Mouse (Mus musculus) kidney, postnatal 0 days (tissue): ENCODE data around the gene Syna. TPM values are rescaled to one million over a fixed set of nuclear protein-coding genes. Genes with fewer than 3 reads are reported as not detected.

ENCODE experiments used
- ATAC-seq: fragments of 200-750 bp; cut with Nextera tagmentation; replicated peaks from 2 replicates; pipeline ENCODE4 v1.8.0; 2017; ENCODE audit warnings: low read depth, moderate number of reproducible peaks, moderate TSS enrichment, moderate library complexity; ENCODE audit not compliant: low FRiP score
- DNase-seq: peaks from one replicate; pipeline ENCODE4 v3.0.0-alpha.2; 2016; ENCODE audit warnings: low spot score
- H3K27ac ChIP-seq: fragments of 300-500 bp; sonication (generic); 2 replicates; pipeline ENCODE4 v1.5.1; 2014; ENCODE audit warnings: mild to moderate bottlenecking
- H3K27me3 ChIP-seq: fragments of 300-500 bp; sonication (generic); 2 replicates; pipeline ENCODE4 v1.6.1; 2014; ENCODE audit warnings: low read length, mixed read lengths; ENCODE audit not compliant: insufficient read depth
- H3K36me3 ChIP-seq: fragments of 300-500 bp; sonication (generic); 2 replicates; pipeline ENCODE4 v1.6.1; 2014; ENCODE audit warnings: low read length, mixed read lengths; ENCODE audit not compliant: insufficient read depth
- H3K4me1 ChIP-seq: fragments of 300-500 bp; sonication (generic); replicated peaks from 2 replicates; pipeline ENCODE4 v1.6.1; 2014; ENCODE audit warnings: antibody characterized with exemption, low read length, mixed read lengths; ENCODE audit not compliant: insufficient read depth
- H3K4me2 ChIP-seq: fragments of 300-500 bp; sonication (generic); 2 replicates; pipeline ENCODE4 v1.6.1; 2014; ENCODE audit warnings: mild to moderate bottlenecking, low read length, moderate library complexity, mixed read lengths
- H3K4me3 ChIP-seq: fragments of 300-500 bp; sonication (generic); replicated peaks from 2 replicates; pipeline ENCODE4 v1.5.1; 2014; ENCODE audit warnings: low read depth, low read length
- H3K9ac ChIP-seq: fragments of 300-500 bp; sonication (generic); 2 replicates; pipeline ENCODE4 v1.6.1; 2014; ENCODE audit warnings: low read depth, low read length
- H3K9me3 ChIP-seq: fragments of 300-500 bp; sonication (generic); replicated peaks from 2 replicates; pipeline ENCODE4 v1.6.1; 2016; ENCODE audit warnings: low read length, inconsistent platforms, mixed read lengths
- CTCF ChIP-seq: IDR thresholded peaks from 2 replicates; pipeline ENCODE4 v1.5.1; 2016; ENCODE audit warnings: antibody characterized with exemption, low read depth, mild to moderate bottlenecking, moderate library complexity
- WGBS: fragments of 180-500 bp; shearing (Covaris S2); extraction: QIAGEN DNeasy Blood & Tissue Kit; methylation state at CpG from one replicate; pipeline ENCODE4 v1.1.7; 2014; 5-methylcytosine and 5-hydroxymethylcytosine counted together
- polyA plus RNA-seq: library from polyadenylated mRNA; unstranded; fragments of >200 nt; fragmentation: Nextera tagmentation; extraction: Ambion mirVana; gene quantifications from 2 replicates; pipeline ENCODE4 v1.2.1, GENCODE M21; 2015

Syna gene
- polyA plus RNA-seq, 1 experiment from 2014 or later: 0.32 TPM

GRCm38 (mm10) chr5:134579135-134579534 is 19.2 kb upstream of the Syna start:
- H3K4me2 ChIP-seq: no peak overlapping the region
- ATAC-seq: no peak
- no peaks in the 10 kb centered on the region for H3K27me3 ChIP-seq
- no peak overlapping the region for H3K27ac ChIP-seq
- H3K9ac ChIP-seq: no peak overlapping the region
- no peak for DNase-seq
- H3K4me1 ChIP-seq: no peaks in the 10 kb centered on the region
- no peaks in the 10 kb centered on the region for H3K36me3 ChIP-seq
- TF ChIP-seq CTCF: no peak
- H3K9me3 ChIP-seq: no peaks in the 10 kb centered on the region
- 61% methylated on average over 3 of the region's 3 CpGs for WGBS
- no peak overlapping the region for H3K4me3 ChIP-seq

GRCm38 (mm10) chr5:134577534-134577933 is 17.6 kb upstream of the Syna start:
- Histone ChIP-seq H3K27me3 (no peaks in the 10 kb centered on the region), H3K4me3 (no peak overlapping the region), H3K4me1 (peaks cover 5% of the 10 kb centered on the region; the same call in 1 of the 2 replicates), H3K4me2 (no peak overlapping the region), H3K27ac (no peak overlapping the region), H3K36me3 (no peaks in the 10 kb centered on the region), H3K9ac (no peak overlapping the region), H3K9me3 (no peaks in the 10 kb centered on the region)
- WGBS: 77% methylated on average over 7 of the region's 7 CpGs
- no peak for ATAC-seq
- no peak for DNase-seq
- no peak for TF ChIP-seq CTCF

DNA sequence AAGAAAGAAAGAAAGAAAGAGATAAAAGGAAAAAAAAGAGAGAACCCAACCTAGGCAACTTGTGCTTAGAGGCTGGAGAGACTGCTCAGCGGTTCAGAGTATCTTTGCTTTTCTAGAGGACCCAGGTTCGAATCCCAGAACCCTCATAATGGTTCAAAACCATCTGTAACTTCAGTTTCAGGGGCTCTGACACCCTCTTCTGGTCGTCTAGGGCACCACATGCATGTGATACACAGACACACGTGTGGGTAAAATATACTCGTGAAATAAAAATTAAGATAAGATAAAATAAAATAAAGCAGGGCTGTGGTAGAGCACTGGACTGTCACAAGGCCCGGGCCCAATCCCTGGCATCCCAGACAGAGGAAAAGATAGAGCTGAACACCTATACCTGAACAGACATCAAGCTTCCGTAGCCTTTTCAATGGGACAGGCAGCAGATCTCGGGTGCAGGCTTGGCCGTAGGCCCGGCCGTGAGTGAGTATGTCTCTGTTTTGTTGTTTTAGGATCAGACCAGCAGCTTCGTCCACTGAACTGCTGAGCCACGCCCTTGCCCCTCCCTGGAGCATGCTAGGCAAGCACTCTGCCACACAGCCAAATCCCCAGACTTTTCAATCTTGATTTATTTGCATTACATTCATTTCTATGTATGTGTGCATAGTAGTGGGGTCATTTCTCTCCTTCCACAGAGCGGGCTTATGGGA is 16.7 kb upstream of the Syna start:
- TF ChIP-seq CTCF: peak; percentile 34; the same call in 1 of the 2 replicates
- ATAC-seq (no peak), DNase-seq (no peak)
- Histone ChIP-seq H3K27me3 (no peaks in the 10 kb centered on the region), H3K9me3 (no peaks in the 10 kb centered on the region), H3K4me1 (peaks cover 10% of the 10 kb centered on the region; the same call in 1 of the 2 replicates), H3K27ac (no peak overlapping the region), H3K36me3 (no peaks in the 10 kb centered on the region), H3K9ac (no peak overlapping the region), H3K4me3 (no peak overlapping the region), H3K4me2 (no peak overlapping the region)
- 72% methylated on average over 14 of the region's 14 CpGs for WGBS

DNA sequence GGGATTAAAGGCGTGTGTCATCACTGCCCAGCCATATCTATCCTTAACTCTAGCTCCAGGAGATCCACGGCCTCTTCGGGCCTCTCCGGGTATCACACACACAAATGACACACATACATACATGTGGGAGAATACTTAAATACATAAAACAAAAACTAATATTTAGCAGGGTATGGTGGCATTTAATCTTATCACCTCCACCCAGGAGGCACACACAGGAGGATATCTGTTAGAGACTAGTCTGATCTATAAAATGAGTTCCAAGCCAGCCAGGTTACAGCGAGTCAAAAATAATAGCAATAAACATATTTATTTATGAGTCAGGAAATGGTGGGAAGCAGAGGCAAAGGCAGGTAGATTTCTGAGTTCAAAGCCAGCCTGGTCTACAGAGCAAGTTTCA is 15.9 kb upstream of the Syna start:
- Histone ChIP-seq H3K4me1 (peaks cover 10% of the 10 kb centered on the region; the same call in 1 of the 2 replicates), H3K9me3 (no peaks in the 10 kb centered on the region), H3K4me2 (no peak overlapping the region), H3K27me3 (no peaks in the 10 kb centered on the region), H3K4me3 (no peak overlapping the region), H3K27ac (no peak overlapping the region), H3K36me3 (no peaks in the 10 kb centered on the region), H3K9ac (no peak overlapping the region)
- TF ChIP-seq CTCF: no peak
- DNase-seq (no peak), ATAC-seq (no peak)
- 97% methylated on average over 5 of the region's 5 CpGs for WGBS

DNA sequence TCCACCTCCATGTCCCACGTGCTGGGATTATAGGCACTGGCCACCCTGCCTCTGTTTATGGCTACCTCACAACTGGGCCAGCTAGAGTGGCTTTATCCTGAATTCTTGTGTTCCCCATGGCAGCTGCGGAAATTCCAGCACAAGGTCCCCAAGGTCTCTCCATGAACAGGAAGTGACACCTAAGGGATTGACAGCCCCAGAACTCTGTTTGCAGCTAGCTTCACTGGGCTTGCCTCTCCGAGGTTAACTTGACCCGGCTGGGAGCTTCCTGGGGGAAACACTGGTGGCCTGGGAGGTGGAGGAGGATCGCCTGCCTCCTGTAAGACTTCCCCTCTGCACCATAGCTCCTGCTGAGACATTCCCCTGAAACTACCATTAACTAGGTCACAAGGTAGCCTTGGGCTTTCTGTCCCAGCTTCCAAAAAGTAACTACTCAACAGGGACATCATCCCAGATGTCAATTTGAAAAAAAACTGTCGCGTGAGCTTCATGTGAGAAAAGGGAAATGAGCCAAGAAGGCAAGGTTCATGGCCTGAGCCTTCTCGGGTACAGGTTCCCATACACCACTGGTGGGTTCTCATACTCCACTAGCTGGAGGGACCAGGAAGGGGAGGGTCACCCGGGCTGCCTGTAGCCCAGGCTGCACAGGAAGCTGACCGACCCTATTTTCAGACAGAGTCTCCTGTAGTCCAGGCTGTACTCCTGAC is 12.7 kb upstream of the Syna start:
- H3K4me3 ChIP-seq: peak overlapping the region; percentile 37
- peak overlapping the region; percentile 78 for H3K4me2 ChIP-seq
- no peak for TF ChIP-seq CTCF
- H3K9ac ChIP-seq: peak overlapping the region; percentile 67
- ATAC-seq (no peak; the same call in 1 of the 2 replicates), DNase-seq (peak; percentile 72)
- 24% methylated on average over 10 of the region's 10 CpGs for WGBS
- H3K27ac ChIP-seq: peak overlapping the region; percentile 93
- no peaks in the 10 kb centered on the region for H3K36me3 ChIP-seq
- no peaks in the 10 kb centered on the region for H3K27me3 ChIP-seq
- no peaks in the 10 kb centered on the region for H3K9me3 ChIP-seq
- peaks cover 17% of the 10 kb centered on the region; the same call in 1 of the 2 replicates for H3K4me1 ChIP-seq

DNA sequence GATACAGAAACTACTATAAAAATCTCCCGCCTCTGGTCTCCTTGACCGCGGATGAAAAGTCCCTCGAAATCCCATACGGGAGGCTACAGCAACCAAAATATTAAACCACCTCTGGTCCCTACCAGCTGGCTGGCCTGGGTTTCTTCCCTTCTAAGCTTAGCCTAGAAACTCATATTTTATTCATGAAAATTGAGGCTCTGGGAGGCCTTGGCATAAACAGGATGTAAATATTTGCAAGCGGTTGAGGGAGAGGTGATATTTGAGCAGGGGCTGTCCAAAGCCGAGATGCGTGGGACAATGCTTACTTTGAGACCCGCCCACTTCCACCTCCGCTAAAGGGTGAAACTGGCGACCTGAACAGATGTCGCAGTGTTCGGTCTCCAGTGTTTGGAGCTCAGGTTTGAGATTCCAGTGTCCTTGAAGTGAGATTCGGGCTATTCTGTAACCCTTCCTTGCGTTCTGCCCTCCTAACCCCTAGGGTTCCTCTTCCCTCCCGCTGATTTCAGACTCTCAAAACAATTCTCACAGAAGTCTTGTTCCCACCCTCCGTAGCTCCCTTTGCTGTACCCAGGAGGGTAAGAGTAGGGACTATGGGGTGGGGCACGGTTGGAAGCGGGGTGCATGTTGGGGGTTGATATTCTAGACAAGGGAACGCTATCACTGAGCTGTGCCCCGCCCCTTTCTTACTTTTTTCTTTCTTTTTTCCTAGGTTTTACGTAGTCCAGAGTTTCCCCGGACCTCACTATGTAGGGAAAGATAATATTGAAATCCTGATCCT is 11.9 kb upstream of the Syna start:
- H3K4me3 ChIP-seq: peak overlapping the region; percentile 37
- peak overlapping the region; percentile 78 for H3K4me2 ChIP-seq
- peak overlapping the region; percentile 67 for H3K9ac ChIP-seq
- no peaks in the 10 kb centered on the region for H3K36me3 ChIP-seq
- H3K4me1 ChIP-seq: peaks cover 17% of the 10 kb centered on the region; the same call in 1 of the 2 replicates
- ATAC-seq (peak; percentile 64), DNase-seq (peak; percentile 96)
- TF ChIP-seq CTCF: no peak
- no peaks in the 10 kb centered on the region for H3K9me3 ChIP-seq
- H3K27ac ChIP-seq: peak overlapping the region; percentile 93
- WGBS: under 1% methylated on average over 23 of the region's 23 CpGs
- H3K27me3 ChIP-seq: no peaks in the 10 kb centered on the region
